Mouse (Mus musculus) hindbrain, embryonic 15.5 days (tissue): ENCODE results near the gene Prrt1. TPM values are rescaled to one million over a fixed set of nuclear protein-coding genes. Genes with fewer than 3 reads are reported as not detected.

ENCODE experiments used
- ATAC-seq: fragments of 200-750 bp; cut with Nextera tagmentation; 2 replicates; pipeline ENCODE4 v1.8.0; 2017; ENCODE audit warnings: low read depth, moderate number of reproducible peaks, moderate TSS enrichment; ENCODE audit not compliant: low FRiP score
- H3K27ac ChIP-seq: fragments of 300-500 bp; sonication (generic); replicated peaks from 2 replicates; pipeline ENCODE4 v1.5.1; 2015; ENCODE audit warnings: mild to moderate bottlenecking, inconsistent platforms
- H3K27me3 ChIP-seq: fragments of 300-500 bp; sonication (generic); 2 replicates; pipeline ENCODE4 v1.6.1; 2015; ENCODE audit warnings: control low read depth, inconsistent platforms
- H3K36me3 ChIP-seq: fragments of 300-500 bp; sonication (generic); 2 replicates; pipeline ENCODE4 v1.6.1; 2015; ENCODE audit warnings: control low read depth, inconsistent platforms
- H3K4me1 ChIP-seq: fragments of 300-500 bp; sonication (generic); replicated peaks from 2 replicates; pipeline ENCODE4 v1.6.1; 2015; ENCODE audit warnings: control low read depth, inconsistent platforms
- H3K4me2 ChIP-seq: fragments of 300-500 bp; sonication (generic); 2 replicates; pipeline ENCODE4 v1.6.1; 2015; ENCODE audit warnings: moderate library complexity, mild to moderate bottlenecking, inconsistent platforms
- H3K4me3 ChIP-seq: fragments of 300-500 bp; sonication (generic); 2 replicates; pipeline ENCODE4 v1.5.1; 2015; ENCODE audit warnings: mild to moderate bottlenecking, inconsistent platforms
- H3K9ac ChIP-seq: fragments of 300-500 bp; sonication (generic); 2 replicates; pipeline ENCODE4 v1.6.1; 2015; ENCODE audit warnings: inconsistent platforms
- H3K9me3 ChIP-seq: fragments of 300-500 bp; sonication (generic); 2 replicates; pipeline ENCODE4 v1.6.1; 2016; ENCODE audit warnings: control low read depth, inconsistent platforms
- WGBS: fragments of 180-500 bp; shearing (Covaris S2); methylation state at CpG from one replicate; pipeline ENCODE4 v1.1.7; 2015; 5-methylcytosine and 5-hydroxymethylcytosine counted together
- polyA plus RNA-seq: library from polyadenylated mRNA; unstranded; fragments of >200 nt; fragmentation: Nextera tagmentation; extraction: Ambion mirVana; gene quantifications from 2 replicates; pipeline ENCODE4 v1.2.1, GENCODE M21; 2015

Prrt1 gene
- polyA plus RNA-seq, 1 experiment from 2014 or later = 9.8 TPM

DNA sequence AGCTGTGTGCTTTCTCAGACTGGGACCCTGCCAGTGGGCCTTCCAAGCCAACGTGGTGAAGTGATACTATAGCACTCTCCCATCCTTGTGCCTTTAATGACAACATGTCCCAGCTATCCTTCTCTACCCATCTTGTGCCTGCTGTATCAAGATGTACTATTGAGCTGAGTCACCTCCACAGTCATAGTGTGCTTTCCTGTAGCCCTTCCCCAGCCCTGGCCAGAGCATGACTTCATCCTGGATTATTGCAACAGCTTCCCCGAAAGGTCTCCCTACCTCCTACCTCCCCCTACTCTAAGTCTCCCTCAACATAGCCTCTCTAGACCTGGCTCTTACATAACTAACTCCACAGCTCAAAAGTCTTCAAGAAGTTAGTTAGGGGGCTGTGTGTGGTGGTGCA, 6.3 kb downstream of the Prrt1 start:
- Histone ChIP-seq H3K9me3 (no peaks in the 10 kb centered on the region), H3K27ac (no peak overlapping the region), H3K27me3 (peaks cover 13% of the 10 kb centered on the region), H3K9ac (no peak overlapping the region), H3K4me2 (no peak overlapping the region), H3K36me3 (no peaks in the 10 kb centered on the region), H3K4me1 (peaks cover 19% of the 10 kb centered on the region), H3K4me3 (no peak overlapping the region)
- WGBS = 74% methylated on average over 2 of the region's 2 CpGs
- no peak for ATAC-seq

DNA sequence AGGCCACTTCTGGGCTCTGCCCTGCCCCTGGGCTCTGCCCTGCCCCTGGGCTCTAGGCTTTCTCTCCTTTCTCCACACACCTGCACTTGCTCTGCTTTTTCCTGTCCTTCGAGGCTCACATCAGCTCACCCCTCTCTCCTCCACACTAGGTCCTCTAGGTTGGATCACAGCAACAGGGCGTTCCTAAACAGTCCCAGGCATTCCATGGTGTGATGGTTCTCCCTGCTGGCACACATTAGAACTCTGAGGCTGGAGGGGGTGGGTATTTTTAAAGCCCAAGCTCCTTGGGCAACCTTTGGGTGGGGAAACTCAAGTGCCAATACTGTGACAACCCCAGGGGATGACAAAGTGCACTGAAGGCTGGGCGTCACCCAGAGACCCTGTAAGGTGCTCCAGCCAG, 8.1 kb downstream of the Prrt1 start:
- peaks cover 10% of the 10 kb centered on the region for H3K4me1 ChIP-seq
- H3K4me2 ChIP-seq = no peak overlapping the region
- no peak overlapping the region for H3K27ac ChIP-seq
- no peak for ATAC-seq
- no peak overlapping the region for H3K9ac ChIP-seq
- 73% methylated on average over 3 of the region's 3 CpGs for WGBS
- no peaks in the 10 kb centered on the region for H3K9me3 ChIP-seq
- H3K4me3 ChIP-seq = no peak overlapping the region
- no peaks in the 10 kb centered on the region for H3K36me3 ChIP-seq
- 0 out of 2 replicates have a peak, but pooled peaks cover 7% of the 10 kb centered on the region for H3K27me3 ChIP-seq

DNA sequence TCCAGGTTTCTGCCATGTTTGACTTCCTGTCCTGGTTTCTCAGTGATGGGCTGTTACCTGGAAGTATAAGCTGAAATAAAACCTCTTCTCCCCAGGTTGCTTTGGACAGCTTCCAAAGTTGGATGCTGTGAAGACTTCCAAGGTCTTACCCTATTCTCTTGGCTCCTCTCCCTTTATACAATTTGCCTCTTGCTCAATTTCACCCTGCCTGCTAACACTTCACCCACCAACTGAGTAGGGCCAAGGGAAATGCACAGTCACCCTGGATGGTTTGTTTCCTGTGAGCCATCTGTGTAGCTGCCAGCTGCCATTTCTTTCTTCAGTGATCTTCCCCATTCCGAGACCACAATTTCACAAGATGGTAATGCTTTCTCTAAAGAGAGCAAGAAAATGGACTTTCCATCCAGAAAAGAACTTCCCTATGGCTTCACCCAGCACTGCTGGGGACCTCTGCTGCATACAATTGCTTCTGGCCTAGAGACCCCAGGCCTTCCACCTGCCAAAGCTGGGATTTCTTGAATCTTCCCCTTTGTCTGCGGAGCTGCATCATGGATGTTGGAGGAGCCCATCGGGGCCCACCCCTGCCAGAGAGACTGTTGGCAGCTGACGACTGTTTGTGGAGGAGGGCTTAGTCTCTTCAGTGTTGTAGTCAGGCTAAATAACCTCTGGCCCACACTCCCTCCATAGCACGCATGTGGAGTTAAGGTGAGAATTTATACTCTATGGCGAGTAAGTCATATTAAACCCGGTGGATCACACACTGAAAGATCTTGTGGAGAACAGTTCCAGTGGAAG, 10.3 kb downstream of the Prrt1 start:
- H3K4me2 ChIP-seq = no peak overlapping the region
- no peak overlapping the region for H3K4me3 ChIP-seq
- no peaks in the 10 kb centered on the region for H3K9me3 ChIP-seq
- H3K4me1 ChIP-seq = peaks cover 9% of the 10 kb centered on the region
- no peak overlapping the region for H3K27ac ChIP-seq
- 84% methylated on average over 7 of the region's 7 CpGs for WGBS
- H3K9ac ChIP-seq = no peak overlapping the region
- ATAC-seq = no peak
- no peaks in the 10 kb centered on the region for H3K36me3 ChIP-seq
- H3K27me3 ChIP-seq = no peaks in the 10 kb centered on the region

GRCm38 (mm10) chr17:34640778-34641601, 11.7 kb downstream of the Prrt1 start:
- peaks cover 20% of the 10 kb centered on the region for H3K4me1 ChIP-seq
- H3K9me3 ChIP-seq = no peaks in the 10 kb centered on the region
- no peaks in the 10 kb centered on the region for H3K27me3 ChIP-seq
- H3K27ac ChIP-seq = peak overlapping the region; percentile 77
- ATAC-seq = no peak
- H3K9ac ChIP-seq = 0 out of 2 replicates have a peak overlapping the region, but pooled peaks have one; percentile 14
- H3K36me3 ChIP-seq = no peaks in the 10 kb centered on the region
- WGBS = 18% methylated on average over 11 of the region's 11 CpGs
- H3K4me2 ChIP-seq = no peak overlapping the region
- H3K4me3 ChIP-seq = no peak overlapping the region

DNA sequence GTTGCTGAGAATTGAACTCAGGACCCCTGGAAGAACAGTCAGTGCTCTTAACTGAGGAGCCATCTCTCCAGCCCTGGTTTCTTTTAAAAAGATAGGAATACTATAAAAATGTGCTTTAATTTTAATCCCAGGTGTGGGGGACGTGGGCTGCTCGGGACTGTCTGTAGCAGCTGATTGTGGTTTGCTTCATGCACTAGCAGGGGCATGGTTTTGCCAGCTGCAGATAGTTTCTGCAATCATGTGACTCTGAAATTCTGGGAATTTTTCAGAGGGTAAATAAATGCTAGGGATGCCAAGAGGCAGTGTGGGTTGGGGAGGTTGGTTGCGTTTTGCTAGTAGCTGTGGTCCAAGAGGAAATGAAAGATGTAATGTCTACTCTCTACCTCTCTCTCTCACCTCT, 12.6 kb downstream of the Prrt1 start:
- no peaks in the 10 kb centered on the region for H3K9me3 ChIP-seq
- H3K27ac ChIP-seq = no peak overlapping the region
- H3K4me3 ChIP-seq = no peak overlapping the region
- H3K36me3 ChIP-seq = no peaks in the 10 kb centered on the region
- no peak for ATAC-seq
- H3K27me3 ChIP-seq = no peaks in the 10 kb centered on the region
- H3K9ac ChIP-seq = no peak overlapping the region
- 89% methylated on average over 3 of the region's 3 CpGs for WGBS
- no peak overlapping the region for H3K4me2 ChIP-seq
- peaks cover 28% of the 10 kb centered on the region for H3K4me1 ChIP-seq

DNA sequence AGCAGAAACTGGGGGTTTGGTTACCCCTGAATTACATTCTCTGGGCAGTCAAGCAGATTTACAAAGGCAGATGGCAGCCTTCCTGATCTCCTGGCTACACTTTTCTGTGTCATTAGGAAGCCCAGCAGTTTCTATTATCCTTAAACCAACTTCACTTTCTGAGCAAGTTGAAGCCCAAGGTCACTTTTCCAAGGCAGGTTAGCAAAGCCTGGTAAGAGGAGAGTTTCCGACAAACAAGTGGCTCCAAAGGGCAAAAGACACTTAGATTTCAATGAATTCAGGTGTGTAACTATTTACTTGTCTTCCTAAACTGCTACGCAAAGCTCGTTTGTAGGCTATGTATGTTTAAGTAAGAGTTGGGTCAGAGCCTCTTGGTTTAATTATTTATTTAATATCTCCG, 14.0 kb downstream of the Prrt1 start:
- Histone ChIP-seq H3K9me3 (no peaks in the 10 kb centered on the region), H3K4me2 (no peak overlapping the region), H3K4me1 (peaks cover 37% of the 10 kb centered on the region), H3K27ac (no peak overlapping the region), H3K4me3 (no peak overlapping the region), H3K27me3 (no peaks in the 10 kb centered on the region), H3K9ac (no peak overlapping the region), H3K36me3 (no peaks in the 10 kb centered on the region)
- 92% methylated on average over 4 of the region's 4 CpGs for WGBS
- no peak for ATAC-seq

DNA sequence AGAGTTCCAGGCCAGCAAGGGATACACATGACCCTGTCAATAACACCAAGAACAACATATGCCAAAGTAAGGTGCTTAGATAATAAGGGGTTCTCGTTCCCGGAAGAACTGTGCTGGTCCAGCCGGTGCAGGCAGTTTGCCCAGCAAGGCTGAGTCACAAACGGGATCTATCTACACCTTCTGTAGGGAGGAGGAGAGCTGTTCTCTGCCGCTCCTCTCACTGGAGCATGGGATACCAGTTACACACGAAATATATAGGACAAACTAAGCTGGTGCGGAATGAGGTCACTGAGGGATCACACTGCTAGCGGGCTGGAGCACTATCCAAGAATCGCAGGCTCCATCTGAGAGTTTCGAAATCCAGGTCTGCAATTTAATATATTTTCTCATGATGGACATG, 14.6 kb downstream of the Prrt1 start:
- Histone ChIP-seq H3K4me1 (peaks cover 40% of the 10 kb centered on the region), H3K9ac (no peak overlapping the region), H3K4me2 (no peak overlapping the region), H3K9me3 (no peaks in the 10 kb centered on the region), H3K27me3 (no peaks in the 10 kb centered on the region), H3K4me3 (no peak overlapping the region), H3K27ac (peak overlapping the region; percentile 61; the same call in 1 of the 2 replicates), H3K36me3 (peaks cover 2% of the 10 kb centered on the region)
- WGBS = 86% methylated on average over 10 of the region's 10 CpGs
- ATAC-seq = no peak

- Histone ChIP-seq H3K27ac (peak within 1 kb of the TSS; percentile 80), H3K4me3 (peak within 1 kb of the TSS; percentile 65), H3K27me3 (no peaks in the 10 kb centered on the region), H3K4me2 (peak within 1 kb of the TSS; percentile 69), H3K4me1 (peaks cover 40% of the 10 kb centered on the region), H3K36me3 (peaks cover 8% of the 10 kb centered on the region), H3K9me3 (no peaks in the 10 kb centered on the region), H3K9ac (peak within 1 kb of the TSS; percentile 78)
- under 1% methylated on average over 16 of the region's 16 CpGs for WGBS
- peak; percentile 78 for ATAC-seq
Observed at GRCm38 (mm10) chr17:34644608-34645007, 15.3 kb downstream of the Prrt1 start, which contains the start of gene Fkbpl. Fkbpl (plus strand) TSS chr17:34644764.

DNA sequence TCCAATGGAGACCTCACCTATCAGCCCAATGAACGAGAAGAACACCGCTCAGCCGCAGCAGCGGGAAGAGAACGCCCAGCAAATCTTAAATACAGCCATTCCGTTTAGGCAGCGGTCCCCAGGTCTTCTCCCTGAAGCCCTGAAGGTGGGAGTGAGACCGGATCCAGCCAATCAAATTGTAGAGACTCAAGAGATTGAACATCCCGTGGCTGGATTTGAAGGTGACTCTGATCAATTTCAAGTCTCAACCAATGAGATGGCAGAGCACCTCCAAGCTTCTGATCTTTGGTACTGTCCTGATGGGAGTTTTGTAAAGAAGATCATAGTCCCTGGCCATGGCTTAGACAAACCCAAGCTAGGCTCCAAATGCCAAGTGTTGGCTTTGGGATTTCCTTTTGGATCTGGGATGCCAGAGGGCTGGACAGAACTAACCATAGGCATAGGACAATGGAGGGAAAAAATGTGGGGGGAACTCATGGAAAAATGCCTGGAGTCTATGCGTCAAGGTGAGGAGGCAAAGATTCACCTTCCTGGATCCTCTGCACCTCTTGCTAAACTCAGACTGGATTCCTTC, 16.0 kb downstream of the Prrt1 start:
- Histone ChIP-seq H3K4me2 (peak overlapping the region; percentile 69), H3K4me1 (peaks cover 40% of the 10 kb centered on the region), H3K27ac (peak overlapping the region; percentile 80; the same call in 1 of the 2 replicates), H3K9ac (peak overlapping the region; percentile 78), H3K9me3 (no peaks in the 10 kb centered on the region), H3K4me3 (peak overlapping the region; percentile 65), H3K27me3 (no peaks in the 10 kb centered on the region), H3K36me3 (peaks cover 16% of the 10 kb centered on the region)
- no peak for ATAC-seq
- WGBS = 45% methylated on average over 10 of the region's 10 CpGs

GRCm38 (mm10) chr17:34645831-34646511, 16.6 kb downstream of the Prrt1 start:
- Histone ChIP-seq H3K9ac (no peak overlapping the region), H3K36me3 (peaks cover 22% of the 10 kb centered on the region), H3K27ac (no peak overlapping the region), H3K4me2 (peak overlapping the region; percentile 93), H3K9me3 (no peaks in the 10 kb centered on the region), H3K27me3 (no peaks in the 10 kb centered on the region), H3K4me3 (peak overlapping the region; percentile 100; the same call in 1 of the 2 replicates), H3K4me1 (peaks cover 37% of the 10 kb centered on the region)
- no peak for ATAC-seq
- WGBS = 87% methylated on average over 30 of the region's 30 CpGs

DNA sequence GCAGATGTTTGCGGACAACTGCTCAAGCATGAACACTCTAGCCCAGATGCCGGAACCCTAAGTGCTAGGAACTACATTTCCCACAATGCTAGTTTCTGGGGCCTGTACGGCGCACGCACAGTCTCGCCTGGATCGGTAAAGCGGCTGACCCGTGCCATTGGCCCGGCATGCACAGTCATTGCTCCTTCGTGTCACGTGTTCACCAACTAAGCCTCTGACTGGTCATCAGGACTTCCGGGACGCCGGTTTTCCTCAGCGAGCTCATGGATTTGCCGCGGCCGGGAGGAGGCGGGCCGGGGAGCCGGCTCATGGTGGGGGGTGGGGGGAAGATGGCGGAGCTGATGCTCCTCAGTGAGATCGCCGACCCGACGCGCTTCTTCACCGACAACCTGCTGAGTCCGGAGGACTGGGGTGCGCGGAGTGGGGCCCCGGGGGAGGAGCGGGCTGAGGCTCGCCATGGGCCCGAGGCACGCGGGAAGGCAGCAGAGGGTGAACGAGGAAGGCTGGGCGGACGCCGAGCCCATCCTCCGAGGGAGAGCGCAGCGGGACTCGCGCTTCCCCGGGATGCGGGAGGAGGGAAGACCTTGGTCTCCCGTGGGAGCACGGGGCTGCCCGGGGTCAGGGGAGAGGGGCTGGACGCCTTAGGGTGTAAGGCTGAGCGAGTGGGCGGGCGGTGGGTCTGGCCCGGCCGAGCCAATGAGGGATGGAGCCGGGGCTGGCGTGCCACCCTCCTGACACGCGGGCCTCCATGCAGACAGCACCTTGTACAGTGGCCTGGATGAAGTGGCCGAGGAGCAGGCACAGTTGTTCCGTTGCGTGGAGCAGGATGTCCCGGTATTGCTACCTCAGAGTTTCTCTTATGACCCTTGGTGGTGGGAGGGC, 17.8 kb downstream of the Prrt1 start, which contains the start of gene Atf6b:
TSS of gene Atf6b (plus strand) at position 241 of the 882 bp plus-strand sequence.
- WGBS = 1% methylated on average over 66 of the region's 66 CpGs
- peak within 1 kb of the TSS; percentile 100 for H3K4me3 ChIP-seq
- peak within 1 kb of the TSS; percentile 90 for H3K27ac ChIP-seq
- no peaks in the 10 kb centered on the region for H3K27me3 ChIP-seq
- peak within 1 kb of the TSS; percentile 93 for H3K4me2 ChIP-seq
- H3K4me1 ChIP-seq = peaks cover 31% of the 10 kb centered on the region
- no peaks in the 10 kb centered on the region for H3K9me3 ChIP-seq
- H3K9ac ChIP-seq = peak within 1 kb of the TSS; percentile 97
- H3K36me3 ChIP-seq = peaks cover 33% of the 10 kb centered on the region
- ATAC-seq = peak; percentile 96
